Mouse (Mus musculus) large intestine, adult 2 months (tissue): ENCODE results near the gene Phyhd1. TPM values are rescaled to one million over a fixed set of nuclear protein-coding genes. Genes with fewer than 3 reads are reported as not detected.

ENCODE experiments used
- polyA plus RNA-seq: library from polyadenylated mRNA; depleted of rRNA; stranded (reverse); fragments of >200 nt; gene quantifications from 2 replicates; pipeline ENCODE4 v1.2.3, GENCODE M21; 2012; rRNA removed

Phyhd1 gene
- polyA plus RNA-seq, 1 experiment: 9.5 TPM

Other genes starting within 250 kb of the Phyhd1 start
- 10.9 and 11.2 TPM in 2 replicates for gene Wdr34, start 217.3 kb upstream of the Phyhd1 start, polyA plus RNA-seq
- 39.5 and 42.1 TPM in 2 replicates for gene Set, start 208.8 kb upstream of the Phyhd1 start, polyA plus RNA-seq
- 9.2 and 13.2 TPM in 2 replicates for gene Pkn3, start 188.5 kb upstream of the Phyhd1 start, polyA plus RNA-seq
- 93.5 and 106 TPM in 2 replicates for gene Zdhhc12, start 172.6 kb upstream of the Phyhd1 start, polyA plus RNA-seq
- 22.8 and 34.4 TPM in 2 replicates for gene Zer1, start 141.6 kb upstream of the Phyhd1 start, polyA plus RNA-seq
- 69.9 and 88.8 TPM in 2 replicates for gene Tbc1d13, start 132.5 kb upstream of the Phyhd1 start, polyA plus RNA-seq
- gene Endog, start 94.7 kb upstream of the Phyhd1 start, polyA plus RNA-seq: 33.5 and 42.0 TPM in 2 replicates
- 25.4 and 26.4 TPM in 2 replicates for gene Spout1, start 87.7 kb upstream of the Phyhd1 start, polyA plus RNA-seq
- gene Kyat1, start 60.4 kb upstream of the Phyhd1 start, polyA plus RNA-seq: 19.6 and 53.2 TPM in 2 replicates
- 19.3 and 25.5 TPM in 2 replicates for gene Lrrc8a, start 28.5 kb upstream of the Phyhd1 start, polyA plus RNA-seq
- 0.17 and 3.9 TPM in 2 replicates for gene Gm28035, start 25.6 kb upstream of the Phyhd1 start, polyA plus RNA-seq
- gene Gm28038, start 14.8 kb downstream of the Phyhd1 start, polyA plus RNA-seq: not detected in 2 replicates
- gene Dolk, start 20.1 kb downstream of the Phyhd1 start, polyA plus RNA-seq: 16.9 and 21.0 TPM in 2 replicates
- 21.9 and 25.8 TPM in 2 replicates for gene Nup188, start 20.2 kb downstream of the Phyhd1 start, polyA plus RNA-seq
- gene Sh3glb2, start 93.1 kb downstream of the Phyhd1 start, polyA plus RNA-seq: 108 and 138 TPM in 2 replicates
- 27.7 and 46.6 TPM in 2 replicates for gene Miga2, start 98.0 kb downstream of the Phyhd1 start, polyA plus RNA-seq
- 129 and 145 TPM in 2 replicates for gene Dolpp1, start 126.1 kb downstream of the Phyhd1 start, polyA plus RNA-seq
- gene Crat, start 149.6 kb downstream of the Phyhd1 start, polyA plus RNA-seq: 45.4 and 98.7 TPM in 2 replicates
- gene Ptpa, start 149.8 kb downstream of the Phyhd1 start, polyA plus RNA-seq: 113 and 116 TPM in 2 replicates
- 3.0 and 3.5 TPM in 2 replicates for gene Ier5l, start 208.0 kb downstream of the Phyhd1 start, polyA plus RNA-seq